Mouse (Mus musculus) limb, embryonic 13.5 days (tissue): ENCODE data around the gene Itk. TPM values are rescaled to one million over a fixed set of nuclear protein-coding genes. Genes with fewer than 3 reads are reported as not detected.

Source experiments
- ATAC-seq: fragments of 200-750 bp; cut with Nextera tagmentation; 2 replicates; pipeline ENCODE4 v1.8.0; 2017; ENCODE audit warnings: low read depth, moderate number of reproducible peaks, moderate TSS enrichment; ENCODE audit not compliant: low FRiP score
- H3K27ac ChIP-seq: fragments of 300-500 bp; sonication (generic); 2 replicates; pipeline ENCODE4 v1.5.1; 2015; ENCODE audit warnings: inconsistent platforms, mild to moderate bottlenecking, moderate library complexity
- H3K27me3 ChIP-seq: fragments of 300-500 bp; sonication (generic); 2 replicates; pipeline ENCODE4 v1.6.1; 2015; ENCODE audit warnings: mild to moderate bottlenecking, inconsistent platforms
- H3K36me3 ChIP-seq: fragments of 300-500 bp; sonication (generic); 2 replicates; pipeline ENCODE4 v1.6.1; 2015; ENCODE audit warnings: inconsistent platforms, mild to moderate bottlenecking, moderate library complexity
- H3K4me1 ChIP-seq: fragments of 300-500 bp; sonication (generic); 2 replicates; pipeline ENCODE4 v1.6.1; 2015; ENCODE audit warnings: inconsistent platforms
- H3K4me2 ChIP-seq: fragments of 300-500 bp; sonication (generic); replicated peaks from 2 replicates; pipeline ENCODE4 v1.6.1; 2015; ENCODE audit warnings: inconsistent platforms, mild to moderate bottlenecking, moderate library complexity
- H3K4me3 ChIP-seq: fragments of 300-500 bp; sonication (generic); 2 replicates; pipeline ENCODE4 v1.5.1; 2015; ENCODE audit warnings: moderate library complexity, mild to moderate bottlenecking, inconsistent platforms
- H3K9ac ChIP-seq: fragments of 300-500 bp; sonication (generic); 2 replicates; pipeline ENCODE4 v1.6.1; 2015; ENCODE audit warnings: mild to moderate bottlenecking, inconsistent platforms
- H3K9me3 ChIP-seq: fragments of 300-500 bp; sonication (generic); 2 replicates; pipeline ENCODE4 v1.6.1; 2016; ENCODE audit warnings: inconsistent platforms
- WGBS: fragments of 180-500 bp; shearing (Covaris S2); methylation state at CpG from one replicate; pipeline ENCODE4 v1.1.7; 2015; 5-methylcytosine and 5-hydroxymethylcytosine counted together
- polyA plus RNA-seq: library from polyadenylated mRNA; unstranded; fragments of >200 nt; fragmentation: Nextera tagmentation; extraction: Ambion mirVana; gene quantifications from 2 replicates; pipeline ENCODE4 v1.2.1, GENCODE M21; 2015

Itk gene
- polyA plus RNA-seq, 1 experiment from 2014 or later = 0.04 TPM

DNA sequence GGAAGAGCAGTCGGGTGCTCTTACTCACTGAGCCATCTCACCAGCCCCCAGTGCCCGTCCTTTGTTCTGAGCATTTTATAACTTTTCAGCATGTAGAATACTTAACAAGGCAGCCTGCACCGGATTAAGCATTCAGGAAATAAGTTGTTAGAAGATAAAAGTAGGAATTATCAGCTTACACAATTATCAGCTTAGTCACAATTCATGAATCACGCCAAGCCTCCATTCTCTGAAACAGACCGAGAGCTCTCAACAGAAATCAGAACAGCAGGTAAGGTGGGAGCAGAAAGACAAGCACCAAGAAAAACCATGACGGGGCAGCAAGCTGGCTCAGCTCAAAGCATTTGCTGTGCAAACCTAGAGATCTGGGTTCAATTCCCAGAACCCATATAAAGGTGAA lies 89.4 kb downstream of the Itk start:
- no peaks in the 10 kb centered on the region for H3K36me3 ChIP-seq
- WGBS = 65% methylated on average over 6 of the region's 6 CpGs
- no peak for ATAC-seq

DNA sequence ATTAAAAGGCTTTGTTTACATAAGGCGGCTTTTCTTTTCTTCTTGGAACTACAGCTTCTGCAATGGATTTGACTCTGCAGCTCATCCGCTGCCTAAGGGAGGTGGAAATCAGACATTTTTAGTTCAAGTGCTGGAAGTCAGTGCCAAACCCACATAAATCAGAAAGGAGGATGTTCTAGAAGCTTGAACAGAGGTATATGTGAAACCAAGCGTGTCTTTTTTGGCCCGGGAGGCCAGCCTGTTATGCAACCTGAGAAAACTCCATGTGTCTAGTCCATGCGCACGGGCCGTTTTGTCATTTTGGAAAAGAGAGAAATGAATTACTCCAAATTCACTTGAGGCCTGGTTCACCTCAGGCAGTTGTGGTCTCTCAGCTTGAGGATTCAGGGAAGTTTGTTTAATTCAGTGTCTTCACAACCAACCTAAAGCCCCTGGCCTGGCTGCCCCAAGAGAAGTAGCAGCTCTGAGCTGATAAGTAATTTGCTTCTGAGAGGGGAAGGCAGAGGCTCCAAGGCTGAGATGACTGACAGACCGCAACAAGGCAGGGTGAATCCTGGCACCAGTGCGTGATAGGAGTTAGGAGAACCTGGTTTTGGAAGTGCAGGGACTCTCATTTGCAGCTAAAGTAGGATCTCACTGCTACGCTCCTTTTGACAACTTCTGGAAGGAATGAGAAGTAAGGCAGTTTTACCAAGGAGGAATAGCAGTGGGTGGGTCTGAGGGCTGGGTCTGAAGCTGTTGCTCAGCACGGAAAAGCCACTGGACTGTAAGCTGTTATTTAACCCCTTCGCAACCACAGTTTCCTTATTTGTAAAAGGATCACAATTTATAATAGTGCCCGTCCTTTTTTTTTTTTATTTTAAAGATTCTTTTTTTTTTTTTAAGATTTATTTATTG lies 90.2 kb downstream of the Itk start:
- Histone ChIP-seq H3K9me3 (no peaks in the 10 kb centered on the region), H3K4me1 (peaks cover 16% of the 10 kb centered on the region; the same call in 1 of the 2 replicates), H3K36me3 (no peaks in the 10 kb centered on the region), H3K4me3 (no peak overlapping the region), H3K9ac (no peak overlapping the region), H3K27me3 (no peaks in the 10 kb centered on the region), H3K4me2 (no peak overlapping the region), H3K27ac (no peak overlapping the region)
- WGBS = 70% methylated on average over 13 of the region's 13 CpGs
- no peak for ATAC-seq

More for the DNA sequence above, 89.4 kb downstream of the Itk start:
- Histone ChIP-seq H3K9ac (no peak overlapping the region), H3K4me1 (peaks cover 18% of the 10 kb centered on the region), H3K27ac (no peak overlapping the region), H3K4me3 (no peak overlapping the region), H3K9me3 (no peaks in the 10 kb centered on the region), H3K27me3 (no peaks in the 10 kb centered on the region), H3K4me2 (no peak overlapping the region)

DNA sequence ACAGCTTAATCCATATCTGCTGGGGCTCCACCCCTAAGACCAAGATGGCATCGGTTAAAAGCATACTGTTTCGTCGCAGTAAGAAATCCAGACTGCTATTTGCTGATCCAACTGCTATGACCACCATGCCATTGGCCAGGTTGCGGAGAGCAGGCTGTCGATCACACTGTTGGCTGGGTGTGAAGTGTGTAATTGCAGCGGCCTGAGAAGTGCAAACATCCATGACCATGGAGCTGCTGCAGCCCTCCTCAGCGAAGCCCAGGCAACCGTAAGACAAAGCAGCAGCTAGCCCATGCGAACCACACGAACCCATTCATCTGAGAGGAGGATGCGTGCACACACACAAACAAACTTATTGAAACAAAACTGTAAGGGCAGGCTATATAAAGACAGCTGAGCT lies 94.9 kb downstream of the Itk start:
- WGBS = 82% methylated on average over 11 of the region's 11 CpGs
- no peak for ATAC-seq
- H3K4me1 ChIP-seq = peaks cover 20% of the 10 kb centered on the region; the same call in 1 of the 2 replicates
- no peak overlapping the region for H3K4me3 ChIP-seq
- no peak overlapping the region for H3K4me2 ChIP-seq
- no peak overlapping the region for H3K9ac ChIP-seq
- no peaks in the 10 kb centered on the region for H3K9me3 ChIP-seq
- H3K27me3 ChIP-seq = no peaks in the 10 kb centered on the region
- no peaks in the 10 kb centered on the region for H3K36me3 ChIP-seq
- H3K27ac ChIP-seq = no peak overlapping the region

DNA sequence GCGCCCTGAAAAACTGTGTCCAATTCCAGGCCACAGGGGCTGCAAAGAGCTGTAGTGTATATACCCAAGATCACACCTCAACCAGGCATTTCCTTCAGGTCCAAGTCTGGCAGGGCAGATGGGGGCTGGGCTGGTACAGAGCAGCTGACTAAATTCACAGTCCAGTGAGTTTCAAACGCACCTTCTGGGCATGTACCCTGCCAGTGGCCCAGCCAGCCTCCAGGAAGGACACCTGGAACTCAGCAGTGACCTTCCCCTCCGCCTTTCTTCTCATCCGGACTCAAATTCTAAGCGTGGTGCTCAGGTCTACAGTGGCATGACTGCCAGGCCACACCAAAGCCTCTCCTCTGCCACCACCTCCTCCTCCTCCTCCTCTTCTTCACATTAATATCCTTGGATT lies 95.8 kb downstream of the Itk start:
- Histone ChIP-seq H3K4me2 (no peak overlapping the region), H3K9me3 (no peaks in the 10 kb centered on the region), H3K27me3 (no peaks in the 10 kb centered on the region), H3K27ac (no peak overlapping the region), H3K4me1 (peaks cover 12% of the 10 kb centered on the region; the same call in 1 of the 2 replicates), H3K9ac (no peak overlapping the region), H3K4me3 (no peak overlapping the region), H3K36me3 (no peaks in the 10 kb centered on the region)
- 84% methylated on average over 5 of the region's 5 CpGs for WGBS
- no peak for ATAC-seq

DNA sequence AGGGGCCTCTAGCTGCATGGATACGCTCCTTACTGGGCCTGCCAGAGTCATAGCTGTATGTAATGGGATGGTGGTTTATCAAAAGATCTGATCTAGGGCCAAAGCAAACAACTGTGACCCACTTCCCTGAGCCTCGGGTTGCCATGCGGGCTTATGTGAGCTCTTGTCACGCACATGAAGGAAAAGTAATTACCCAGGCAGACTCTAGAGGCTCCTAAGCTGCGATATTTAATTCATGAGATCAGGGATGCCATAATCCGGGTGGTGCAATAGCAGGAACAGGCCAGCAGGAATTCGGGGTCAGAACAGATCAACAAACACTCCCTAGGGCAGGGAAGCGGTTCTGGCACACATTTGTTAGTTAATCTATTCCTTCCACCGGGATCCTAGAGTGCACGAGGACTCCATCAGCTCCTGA lies 98.3 kb downstream of the Itk start:
- no peak overlapping the region for H3K27ac ChIP-seq

DNA sequence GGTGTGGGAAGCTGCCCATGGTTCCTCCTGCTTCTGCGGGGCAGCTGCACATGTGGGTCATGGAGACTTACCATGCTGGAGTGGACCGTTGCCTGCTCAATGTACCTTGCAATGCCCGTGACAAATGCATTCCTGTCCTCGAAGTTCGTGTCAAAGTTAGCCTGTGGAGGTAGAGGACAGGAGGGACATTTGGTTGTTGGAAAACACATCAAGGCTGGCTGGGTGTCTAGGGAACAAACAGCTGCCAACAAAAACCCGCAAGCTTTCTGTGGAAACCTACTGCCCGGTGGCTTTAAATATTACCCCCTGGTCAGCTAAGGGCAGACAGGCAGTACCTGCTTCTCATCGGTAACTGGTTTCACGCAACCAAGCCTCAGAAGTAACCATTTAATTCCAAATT lies 99.8 kb downstream of the Itk start:
- H3K27me3 ChIP-seq = no peaks in the 10 kb centered on the region
- no peak overlapping the region for H3K4me2 ChIP-seq
- no peaks in the 10 kb centered on the region for H3K9me3 ChIP-seq
- 87% methylated on average over 9 of the region's 9 CpGs for WGBS
- peaks cover 3% of the 10 kb centered on the region; the same call in 1 of the 2 replicates for H3K36me3 ChIP-seq
- no peak overlapping the region for H3K9ac ChIP-seq
- no peak for ATAC-seq
- no peak overlapping the region for H3K27ac ChIP-seq
- peaks cover 12% of the 10 kb centered on the region; the same call in 1 of the 2 replicates for H3K4me1 ChIP-seq
- H3K4me3 ChIP-seq = no peak overlapping the region

More for the DNA sequence above, 98.3 kb downstream of the Itk start:
- ATAC-seq = no peak
- WGBS = 38% methylated on average over 10 of the region's 10 CpGs
- Histone ChIP-seq H3K4me1 (peaks cover 13% of the 10 kb centered on the region; the same call in 1 of the 2 replicates), H3K4me2 (no peak overlapping the region), H3K9me3 (no peaks in the 10 kb centered on the region), H3K4me3 (no peak overlapping the region), H3K27me3 (no peaks in the 10 kb centered on the region), H3K9ac (no peak overlapping the region), H3K36me3 (no peaks in the 10 kb centered on the region)

DNA sequence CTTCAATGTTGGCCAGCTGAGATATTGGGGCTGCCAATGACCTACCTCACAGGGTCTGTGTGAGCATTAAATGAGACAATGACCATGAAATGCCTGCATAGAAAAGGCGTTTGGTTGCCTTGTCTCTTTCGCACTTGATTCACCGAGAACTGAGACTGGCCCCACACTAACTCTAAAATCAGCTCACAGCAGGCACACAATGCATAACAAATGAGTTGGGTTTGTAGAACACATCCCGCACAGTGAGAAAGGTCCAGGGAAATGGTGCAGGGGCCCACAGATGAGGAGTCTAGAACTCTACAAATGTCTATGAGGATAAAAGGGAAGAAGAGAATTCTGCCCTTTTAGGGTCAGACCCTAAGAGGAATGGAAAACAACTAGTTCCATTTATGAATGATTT lies 100.3 kb downstream of the Itk start:
- H3K27me3 ChIP-seq = no peaks in the 10 kb centered on the region
- no peak overlapping the region for H3K9ac ChIP-seq
- ATAC-seq = no peak
- no peaks in the 10 kb centered on the region for H3K9me3 ChIP-seq
- H3K4me1 ChIP-seq = 0 out of 2 replicates have a peak, but pooled peaks cover 9% of the 10 kb centered on the region
- H3K36me3 ChIP-seq = peaks cover 6% of the 10 kb centered on the region; the same call in 1 of the 2 replicates
- H3K27ac ChIP-seq = no peak overlapping the region
- WGBS = 81% methylated on average over 4 of the region's 4 CpGs
- no peak overlapping the region for H3K4me2 ChIP-seq
- H3K4me3 ChIP-seq = no peak overlapping the region

DNA sequence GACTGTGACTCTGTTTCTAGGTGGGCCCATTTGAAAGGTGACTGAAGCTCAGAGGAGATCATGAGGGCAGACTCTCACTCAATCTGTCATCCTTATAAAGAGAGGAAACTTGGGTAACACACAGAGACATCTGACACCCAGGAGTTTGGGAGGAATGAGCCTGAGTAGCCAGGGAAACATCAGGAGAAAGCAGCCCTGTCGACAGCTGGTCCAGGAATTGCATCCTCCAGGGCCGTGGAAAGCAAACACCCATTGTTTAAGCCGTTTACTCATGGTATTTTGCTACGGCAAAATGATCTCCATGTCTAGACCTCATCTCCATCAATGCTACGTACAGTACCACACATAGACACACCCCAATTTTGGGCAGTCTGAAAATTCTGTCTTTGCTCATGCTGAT lies 101.2 kb downstream of the Itk start:
- no peak overlapping the region for H3K4me3 ChIP-seq
- H3K27me3 ChIP-seq = no peaks in the 10 kb centered on the region
- H3K9me3 ChIP-seq = no peaks in the 10 kb centered on the region
- no peak overlapping the region for H3K9ac ChIP-seq
- H3K4me2 ChIP-seq = no peak overlapping the region
- H3K36me3 ChIP-seq = peaks cover 15% of the 10 kb centered on the region
- 67% methylated on average over 5 of the region's 5 CpGs for WGBS
- ATAC-seq = peak; percentile 63; the same call in 1 of the 2 replicates
- no peak overlapping the region for H3K27ac ChIP-seq
- 0 out of 2 replicates have a peak, but pooled peaks cover 3% of the 10 kb centered on the region for H3K4me1 ChIP-seq

DNA sequence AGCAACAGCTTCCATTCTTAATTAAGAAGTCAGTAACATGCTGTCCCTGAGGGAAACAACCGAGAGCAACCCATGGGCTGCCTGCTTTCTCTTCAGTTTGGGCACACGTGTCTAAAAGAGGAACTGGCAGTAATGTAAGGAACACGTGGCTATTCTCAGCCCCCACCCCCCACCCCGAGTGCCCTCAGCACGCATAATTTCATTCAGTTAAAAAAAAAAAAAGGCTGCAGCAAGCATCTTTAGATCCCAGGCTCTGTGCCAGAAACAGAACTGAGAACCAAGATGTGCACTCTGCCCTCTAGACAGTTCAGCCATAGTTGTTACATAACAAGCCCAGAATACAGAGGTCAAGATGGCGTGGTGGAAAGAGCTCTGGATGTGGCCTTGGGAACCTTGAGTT lies 102.5 kb downstream of the Itk start:
- 0 out of 2 replicates have a peak, but pooled peaks cover 3% of the 10 kb centered on the region for H3K4me1 ChIP-seq
- H3K9me3 ChIP-seq = no peaks in the 10 kb centered on the region
- no peaks in the 10 kb centered on the region for H3K27me3 ChIP-seq
- H3K4me3 ChIP-seq = no peak overlapping the region
- no peak overlapping the region for H3K27ac ChIP-seq
- ATAC-seq = no peak
- 53% methylated on average over 6 of the region's 6 CpGs for WGBS
- peaks cover 26% of the 10 kb centered on the region for H3K36me3 ChIP-seq
- no peak overlapping the region for H3K9ac ChIP-seq
- no peak overlapping the region for H3K4me2 ChIP-seq

DNA sequence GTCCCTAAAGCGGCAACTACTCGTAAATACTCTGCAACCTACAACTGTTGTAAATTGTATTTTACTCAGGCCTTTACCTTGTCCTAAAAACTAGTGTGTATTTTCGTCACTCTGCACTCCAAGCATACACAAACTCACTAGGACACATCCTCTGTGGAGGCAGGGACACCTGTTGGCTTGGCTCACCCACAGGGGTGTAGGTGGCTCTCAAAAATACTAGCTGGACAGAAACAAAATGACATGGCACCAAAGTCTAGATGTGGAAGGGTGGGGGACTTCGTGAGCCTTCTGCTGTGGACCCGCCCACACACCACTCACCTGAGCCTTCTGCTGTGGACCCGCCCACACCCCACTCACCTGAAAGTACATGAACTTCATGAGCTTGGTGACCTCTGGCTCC lies 105.5 kb downstream of the Itk start:
- Histone ChIP-seq H3K9me3 (no peaks in the 10 kb centered on the region), H3K27me3 (no peaks in the 10 kb centered on the region), H3K4me3 (no peak overlapping the region), H3K36me3 (peaks cover 46% of the 10 kb centered on the region), H3K4me2 (no peak overlapping the region), H3K4me1 (0 out of 2 replicates have a peak, but pooled peaks cover 3% of the 10 kb centered on the region), H3K9ac (no peak overlapping the region), H3K27ac (no peak overlapping the region)
- WGBS = 94% methylated on average over 6 of the region's 6 CpGs
- ATAC-seq = no peak

DNA sequence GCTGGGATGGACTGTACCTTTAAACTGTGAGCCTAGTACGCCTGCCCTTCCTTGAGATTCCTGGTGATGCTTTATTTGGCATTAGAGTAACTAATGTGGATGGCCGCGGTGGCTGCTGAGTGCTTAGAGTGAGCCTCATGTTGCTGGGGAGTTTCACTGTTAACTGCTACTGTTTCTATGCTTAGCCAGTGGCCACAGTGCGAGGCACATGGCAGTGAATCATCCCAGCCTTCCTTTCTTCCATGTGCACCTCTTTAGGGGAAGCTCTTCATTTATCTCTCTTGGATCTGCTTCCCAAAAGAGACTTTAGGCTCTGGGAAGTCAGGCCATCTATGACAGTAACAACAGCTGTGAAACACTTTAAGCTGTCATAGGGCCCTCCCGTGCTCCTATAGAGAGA lies 106.7 kb downstream of the Itk start:
- Histone ChIP-seq H3K4me3 (no peak overlapping the region), H3K4me1 (0 out of 2 replicates have a peak, but pooled peaks cover 3% of the 10 kb centered on the region), H3K9me3 (no peaks in the 10 kb centered on the region), H3K27ac (no peak overlapping the region), H3K9ac (no peak overlapping the region), H3K36me3 (peaks cover 58% of the 10 kb centered on the region), H3K4me2 (no peak overlapping the region), H3K27me3 (no peaks in the 10 kb centered on the region)
- no peak for ATAC-seq
- WGBS = 90% methylated on average over 5 of the region's 5 CpGs

DNA sequence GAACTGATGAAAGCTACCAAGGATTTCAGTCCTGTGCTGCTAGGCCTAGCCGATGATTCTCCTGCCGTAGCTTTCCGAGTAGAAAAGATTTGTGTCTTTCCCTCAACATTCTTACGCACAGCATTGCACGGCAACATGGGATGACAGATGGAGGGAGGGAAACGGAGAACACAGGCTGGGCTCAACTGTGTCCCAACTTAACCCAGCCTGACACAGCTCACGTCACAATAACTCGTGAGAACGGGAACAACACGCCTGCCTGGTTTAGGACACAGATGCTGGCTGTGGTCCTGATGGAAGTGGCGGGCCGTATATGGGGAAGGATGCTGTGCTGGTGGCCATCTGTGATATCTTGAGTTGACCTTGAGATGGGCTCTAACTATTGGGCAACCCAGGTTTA lies 110.6 kb downstream of the Itk start:
- ATAC-seq = no peak
- H3K27ac ChIP-seq = no peak overlapping the region
- 94% methylated on average over 12 of the region's 12 CpGs for WGBS
- no peak overlapping the region for H3K9ac ChIP-seq
- H3K9me3 ChIP-seq = no peaks in the 10 kb centered on the region
- H3K4me1 ChIP-seq = no peaks in the 10 kb centered on the region
- H3K4me2 ChIP-seq = no peak overlapping the region
- peaks cover 73% of the 10 kb centered on the region for H3K36me3 ChIP-seq
- H3K4me3 ChIP-seq = no peak overlapping the region
- H3K27me3 ChIP-seq = no peaks in the 10 kb centered on the region
